13 mouse cellular contexts compared by ENCODE assay signal in genomic region chr9:71818453-71818852, GRCm38 (mm10). TPM values are rescaled to one million over a fixed set of nuclear protein-coding genes. Genes with fewer than 3 reads are reported as not detected.
A peak's percentile ranks its signal among the peaks of the same experiment; 100 is the strongest.
DNase-seq lines count a peak whose midpoint lies in the region.
"Had no signal": no experiment of that assay in that cellular context is flagged by ENCODE, and none has a peak within 500 bp of the region (broad histone marks: within the 10 kb centered on the region; RNA-seq: fewer than 3 reads in every experiment).

No protein-coding gene starts in this region.

- DNase-seq in layer of hippocampus, adult 11-12 months (ENCODE audit: low spot score) = peak; percentile 36
- DNase-seq in layer of hippocampus, postnatal 10 days (ENCODE audit: low spot score in 2 of 2) = no peak
- DNase-seq in right cerebral cortex, adult 2 months (ENCODE audit: low spot score in 2 of 2) = peak; percentile 36 to 48
- DNase-seq in right cerebral cortex, postnatal 10 days (ENCODE audit: low spot score in 2 of 2) = no peak
- DNase-seq in left cerebral cortex, adult 9 months (ENCODE audit: low spot score in 2 of 2) = peak; percentile 51 to 52
- no peak for DNase-seq in adrenal gland, adult 8-10 months
- no peak for DNase-seq in kidney, adult 18-20 months
- DNase-seq: cerebellum, adult 2 months; cerebellum, postnatal 25 days; gastrocnemius, postnatal 36 days; kidney, adult 2 months; liver, postnatal 0 days; spleen, adult 18-20 months had no signal

RNA-seq across cellular contexts. Expression of gene Cgnl1, which starts 47.1 kb away (rescaled TPM):
- total RNA-seq in layer of hippocampus, postnatal 10 days (2021) = 10 to 100 TPM in 1 of 2 experiments, 1 to 10 TPM in 1; 9.6 to 15.0 TPM
- 100 to 1,000 TPM in 1 of 4 experiments, 10 to 100 TPM in 3; 90.0 to 142 (median 93.2) TPM for total RNA-seq in adrenal gland, adult 8-10 months (2022)

Comparison
In these comparisons a context has a peak if more than half of its experiments do, and no peak if none do; other contexts are left out.
1. DNase-seq: peak in layer of hippocampus, adult 11-12 months (single experiment), right cerebral cortex, adult 2 months (2 of 2) and left cerebral cortex, adult 9 months (2 of 2); none in layer of hippocampus, postnatal 10 days (0 of 2), right cerebral cortex, postnatal 10 days (0 of 2), adrenal gland, adult 8-10 months (single experiment) and kidney, adult 18-20 months (single experiment).
2. RNA of gene Cgnl1, which starts 47.1 kb away (total RNA-seq): 90.0 to 142 TPM in adrenal gland, adult 8-10 months; 9.6 to 15.0 TPM in layer of hippocampus, postnatal 10 days; every median in the first group is over 4 times any median in the second.